Mouse (Mus musculus) embryonic facial prominence, embryonic 15.5 days (tissue): Measurements from ENCODE around the gene Angptl4. TPM values are rescaled to one million over a fixed set of nuclear protein-coding genes. Genes with fewer than 3 reads are reported as not detected.
"Not testable (repeated sequence)": the region's sequence is repeated elsewhere in the genome, so short reads cannot be mapped to it uniquely, and the experiment has no call there.

Experiments
- ATAC-seq: fragments of 200-750 bp; cut with Nextera tagmentation; 2 replicates; pipeline ENCODE4 v1.8.0; 2017; ENCODE audit warnings: low read depth, moderate TSS enrichment; ENCODE audit not compliant: insufficient number of reproducible peaks, low FRiP score, low TSS enrichment
- H3K27ac ChIP-seq: fragments of 300-500 bp; sonication (generic); replicated peaks from 2 replicates; pipeline ENCODE4 v1.5.1; 2015; ENCODE audit warnings: mild to moderate bottlenecking, inconsistent platforms
- H3K27me3 ChIP-seq: fragments of 300-500 bp; sonication (generic); 2 replicates; pipeline ENCODE4 v1.6.1; 2015; ENCODE audit warnings: inconsistent platforms
- H3K36me3 ChIP-seq: fragments of 300-500 bp; sonication (generic); 2 replicates; pipeline ENCODE4 v1.6.1; 2015; ENCODE audit warnings: mild to moderate bottlenecking, inconsistent platforms
- H3K4me1 ChIP-seq: fragments of 300-500 bp; sonication (generic); 2 replicates; pipeline ENCODE4 v1.6.1; 2015; ENCODE audit warnings: inconsistent platforms
- H3K4me2 ChIP-seq: fragments of 300-500 bp; sonication (generic); replicated peaks from 2 replicates; pipeline ENCODE4 v1.6.1; 2015; ENCODE audit warnings: mild to moderate bottlenecking, inconsistent platforms
- H3K4me3 ChIP-seq: fragments of 300-500 bp; sonication (generic); replicated peaks from 2 replicates; pipeline ENCODE4 v1.5.1; 2015; ENCODE audit warnings: mild to moderate bottlenecking, inconsistent platforms
- H3K9ac ChIP-seq: fragments of 300-500 bp; sonication (generic); 2 replicates; pipeline ENCODE4 v1.6.1; 2015; ENCODE audit warnings: inconsistent platforms
- H3K9me3 ChIP-seq: fragments of 300-500 bp; sonication (generic); replicated peaks from 2 replicates; pipeline ENCODE4 v1.6.1; 2016; ENCODE audit warnings: inconsistent platforms
- WGBS: fragments of 180-500 bp; shearing (Covaris S2); methylation state at CpG from one replicate; pipeline ENCODE4 v1.1.7; 2015; 5-methylcytosine and 5-hydroxymethylcytosine counted together
- polyA plus RNA-seq: library from polyadenylated mRNA; unstranded; fragments of >200 nt; fragmentation: Nextera tagmentation; extraction: Ambion mirVana; gene quantifications from 2 replicates; pipeline ENCODE4 v1.2.1, GENCODE M21; 2015

The Angptl4 gene
- polyA plus RNA-seq, 1 experiment from 2014 or later: 67.2 TPM

- no peak overlapping the region for H3K27ac ChIP-seq
- ATAC-seq: no peak
- peaks cover 11% of the 10 kb centered on the region; the same call in 1 of the 2 replicates for H3K36me3 ChIP-seq
- H3K9me3 ChIP-seq: no peaks in the 10 kb centered on the region
- 63% methylated on average over 1 of the region's 1 CpGs for WGBS
- H3K9ac ChIP-seq: no peak overlapping the region
- H3K27me3 ChIP-seq: no peaks in the 10 kb centered on the region
- no peak overlapping the region for H3K4me3 ChIP-seq
- H3K4me2 ChIP-seq: no peak overlapping the region
- peaks cover 55% of the 10 kb centered on the region for H3K4me1 ChIP-seq
These were observed 27.0 kb downstream of the Angptl4 start for GRCm38 (mm10) chr17:33754656-33755055.

- peaks cover 33% of the 10 kb centered on the region for H3K4me1 ChIP-seq
- no peak overlapping the region for H3K27ac ChIP-seq
- H3K4me2 ChIP-seq: no peak overlapping the region
- no peak overlapping the region for H3K4me3 ChIP-seq
- ATAC-seq: no peak
- no peaks in the 10 kb centered on the region for H3K9me3 ChIP-seq
- H3K9ac ChIP-seq: no peak overlapping the region
- WGBS: 95% methylated on average over 2 of the region's 2 CpGs
- peaks cover 32% of the 10 kb centered on the region for H3K36me3 ChIP-seq
- no peaks in the 10 kb centered on the region for H3K27me3 ChIP-seq
These were observed 29.3 kb downstream of the Angptl4 start for GRCm38 (mm10) chr17:33752297-33752696.

GRCm38 (mm10) chr17:33751181-33751580 is 30.4 kb downstream of the Angptl4 start:
- H3K4me1 ChIP-seq: peaks cover 22% of the 10 kb centered on the region
- H3K36me3 ChIP-seq: peaks cover 35% of the 10 kb centered on the region
- H3K4me3 ChIP-seq: no peak overlapping the region
- H3K27me3 ChIP-seq: no peaks in the 10 kb centered on the region
- H3K9me3 ChIP-seq: no peaks in the 10 kb centered on the region
- H3K9ac ChIP-seq: no peak overlapping the region
- H3K27ac ChIP-seq: no peak overlapping the region
- H3K4me2 ChIP-seq: no peak overlapping the region
- no peak for ATAC-seq

GRCm38 (mm10) chr17:33749451-33749850 is 32.2 kb downstream of the Angptl4 start:
- Histone ChIP-seq H3K36me3 (peaks cover 48% of the 10 kb centered on the region), H3K27ac (no peak overlapping the region), H3K27me3 (no peaks in the 10 kb centered on the region), H3K4me3 (no peak overlapping the region), H3K9me3 (no peaks in the 10 kb centered on the region), H3K9ac (no peak overlapping the region), H3K4me1 (peaks cover 7% of the 10 kb centered on the region; the same call in 1 of the 2 replicates), H3K4me2 (no peak overlapping the region)
- no peak for ATAC-seq
- WGBS: 92% methylated on average over 5 of the region's 5 CpGs

GRCm38 (mm10) chr17:33746011-33746410 is 35.6 kb downstream of the Angptl4 start:
- Histone ChIP-seq H3K4me3 (no peak overlapping the region), H3K9ac (no peak overlapping the region)
- no peak for ATAC-seq

GRCm38 (mm10) chr17:33744686-33745384 is 36.8 kb downstream of the Angptl4 start:
- WGBS: 81% methylated on average over 5 of the region's 5 CpGs
- H3K27me3 ChIP-seq: no peaks in the 10 kb centered on the region
- no peaks in the 10 kb centered on the region for H3K9me3 ChIP-seq
- no peaks in the 10 kb centered on the region for H3K4me1 ChIP-seq
- H3K4me2 ChIP-seq: no peak overlapping the region
- peaks cover 37% of the 10 kb centered on the region for H3K36me3 ChIP-seq
- H3K9ac ChIP-seq: no peak overlapping the region
- no peak for ATAC-seq
- H3K27ac ChIP-seq: no peak overlapping the region
- H3K4me3 ChIP-seq: no peak overlapping the region

More at GRCm38 (mm10) chr17:33746011-33746410, 35.6 kb downstream of the Angptl4 start:
- Histone ChIP-seq H3K27ac (no peak overlapping the region), H3K4me1 (no peaks in the 10 kb centered on the region), H3K4me2 (no peak overlapping the region), H3K9me3 (no peaks in the 10 kb centered on the region), H3K36me3 (peaks cover 45% of the 10 kb centered on the region), H3K27me3 (no peaks in the 10 kb centered on the region)
- WGBS: 69% methylated on average over 2 of the region's 2 CpGs

GRCm38 (mm10) chr17:33742420-33742819 is 39.2 kb downstream of the Angptl4 start:
- Histone ChIP-seq H3K4me2 (no peak overlapping the region), H3K4me1 (no peaks in the 10 kb centered on the region), H3K27ac (no peak overlapping the region), H3K4me3 (no peak overlapping the region), H3K27me3 (no peaks in the 10 kb centered on the region), H3K9ac (no peak overlapping the region), H3K9me3 (no peaks in the 10 kb centered on the region), H3K36me3 (peaks cover 16% of the 10 kb centered on the region)
- ATAC-seq: no peak
- WGBS: 96% methylated on average over 1 of the region's 1 CpGs

- WGBS: 60% methylated on average over 10 of the region's 10 CpGs
- ATAC-seq, H3K27ac ChIP-seq, H3K9me3 ChIP-seq, H3K36me3 ChIP-seq, H3K4me1 ChIP-seq, H3K27me3 ChIP-seq, H3K4me2 ChIP-seq, H3K4me3 ChIP-seq, H3K9ac ChIP-seq: not testable (repeated sequence)
These were observed 48.1 kb downstream of the Angptl4 start for GRCm38 (mm10) chr17:33733526-33733925.

- not testable (repeated sequence) for H3K4me2 ChIP-seq, H3K36me3 ChIP-seq, H3K27ac ChIP-seq, H3K27me3 ChIP-seq, H3K9me3 ChIP-seq, H3K9ac ChIP-seq, ATAC-seq, H3K4me3 ChIP-seq, H3K4me1 ChIP-seq
- WGBS: 67% methylated on average over 9 of the region's 9 CpGs
These were observed 49.0 kb downstream of the Angptl4 start for GRCm38 (mm10) chr17:33732556-33733083.

- Histone ChIP-seq H3K36me3 (no peaks in the 10 kb centered on the region), H3K27ac (no peak overlapping the region), H3K4me2 (no peak overlapping the region), H3K9ac (no peak overlapping the region), H3K9me3 (no peaks in the 10 kb centered on the region), H3K4me3 (no peak overlapping the region), H3K27me3 (no peaks in the 10 kb centered on the region), H3K4me1 (no peaks in the 10 kb centered on the region)
- no peak for ATAC-seq
- 56% methylated on average over 2 of the region's 2 CpGs for WGBS
These were observed 52.4 kb downstream of the Angptl4 start for GRCm38 (mm10) chr17:33729215-33729614.

- ATAC-seq: no peak
- no peak overlapping the region for H3K9ac ChIP-seq
These were observed 53.2 kb downstream of the Angptl4 start for GRCm38 (mm10) chr17:33728396-33728795.

More at GRCm38 (mm10) chr17:33728396-33728795, 53.2 kb downstream of the Angptl4 start:
- Histone ChIP-seq H3K4me3 (no peak overlapping the region), H3K27ac (no peak overlapping the region), H3K4me1 (no peaks in the 10 kb centered on the region), H3K36me3 (no peaks in the 10 kb centered on the region), H3K9me3 (no peaks in the 10 kb centered on the region), H3K4me2 (no peak overlapping the region), H3K27me3 (no peaks in the 10 kb centered on the region)
- 77% methylated on average over 2 of the region's 2 CpGs for WGBS
